In the genomic region with DNA sequence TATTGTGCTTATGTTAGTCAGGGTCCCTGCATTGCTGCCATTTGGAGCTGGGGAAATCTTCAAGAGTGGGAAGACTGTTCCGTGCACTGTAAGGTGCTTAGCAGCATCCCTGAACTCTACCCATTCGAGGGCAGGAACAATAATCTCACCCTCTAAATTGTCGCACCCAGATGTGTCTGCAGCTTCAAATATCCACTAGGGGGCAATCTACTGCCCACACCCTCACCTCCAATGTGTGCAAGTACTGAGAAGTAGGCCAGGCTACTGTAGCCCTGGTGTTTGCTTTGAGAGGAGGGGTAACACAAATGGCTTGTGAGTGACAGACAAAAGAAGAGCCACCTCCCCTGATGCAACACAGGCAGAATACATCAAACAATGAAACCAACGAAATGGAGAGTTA, we compare ENCODE assay signal across 12 mouse cellular contexts.
DNase-seq lines count a peak whose midpoint lies in the region; ATAC-seq and TF ChIP-seq lines count a peak whose summit lies in the region.
"Had no signal": no experiment of that assay in that cellular context is flagged by ENCODE, and none has a peak within 500 bp of the region (broad histone marks: within the 10 kb centered on the region; RNA-seq: fewer than 3 reads in every experiment).

No protein-coding gene starts in this region.

- peak; percentile 13 for DNase-seq in embryo, embryonic 10.5 days (ENCODE audit: low spot score)
- no peak for DNase-seq in embryo, embryonic 10 days (ENCODE audit: low spot score)
- peak; percentile 16 for DNase-seq in liver, adult 2 months (ENCODE audit: extremely low read depth, low read depth, low spot score)
- DNase-seq in liver, embryonic 11.5 days (ENCODE audit: low spot score), result no peak
- peak; percentile 19 for DNase-seq in G1E (ENCODE audit: low spot score)
- DNase-seq in urinary bladder, adult 18-20 months (ENCODE audit: low spot score in 2 of 2), result no peak
- DNase-seq in spleen, postnatal 14 days (ENCODE audit: low spot score in 2 of 2), result no peak
- DNase-seq: adrenal gland, postnatal 36 days; kidney, adult 8-10 months had no signal

- no peak for ATAC-seq in liver, embryonic 11.5 days (replicated peaks; ENCODE audit: low FRiP score)
- ATAC-seq in G1E (ENCODE audit: extremely low read depth, insufficient number of reproducible peaks, low FRiP score, poor library complexity, severe bottlenecking), result no peak; the same call in 1 of the 2 replicates
- peak; percentile 64 for ATAC-seq in megakaryocyte progenitor cell, adult 5-6 weeks (replicated peaks; ENCODE audit: poor library complexity)
- ATAC-seq: forebrain, embryonic 15.5 days had no signal

- 69% methylated on average over 4 of the region's 4 CpGs for WGBS in liver, adult 2 months
- WGBS in liver, embryonic 11.5 days, result 66% methylated on average over 4 of the region's 4 CpGs

- no peaks in the 10 kb centered on the region for H3K27me3 ChIP-seq in liver, adult 2 months (ENCODE audit: control insufficient read depth, insufficient read depth, low read length)
- H3K27me3 ChIP-seq in liver, embryonic 11.5 days (replicated peaks; ENCODE audit: control insufficient read depth, insufficient read depth, low read length), result no peaks in the 10 kb centered on the region
- H3K27me3 ChIP-seq in G1E (ENCODE audit: insufficient read depth, low read length), result peaks cover 14% of the 10 kb centered on the region
- H3K27me3 ChIP-seq: forebrain, embryonic 15.5 days had no signal

- H3K4me3 ChIP-seq in liver, adult 2 months (ENCODE audit: insufficient read depth, low read depth, low read length), result no peak overlapping the region
- no peak overlapping the region for H3K4me3 ChIP-seq in liver, embryonic 11.5 days (ENCODE audit: low read depth, low read length)
- H3K4me3 ChIP-seq in G1E (ENCODE audit: low read depth, low read length), result no peak overlapping the region
- H3K4me3 ChIP-seq: forebrain, embryonic 15.5 days; neural tube, embryonic 13.5 days had no signal

- peak; percentile 45 for TF ChIP-seq CTCF in liver, adult 2 months (IDR thresholded peaks at IDR 0.05; ENCODE audit: low read depth, low read length)
- peak; percentile 49; the same call in 1 of the 2 replicates for TF ChIP-seq CTCF in G1E (IDR thresholded peaks at IDR 0.05; ENCODE audit: low read depth, low read length)

- H3K27ac ChIP-seq in liver, adult 2 months (replicated peaks; ENCODE audit: insufficient read depth, low read depth, low read length), result no peak overlapping the region
- no peak overlapping the region for H3K27ac ChIP-seq in liver, embryonic 11.5 days (ENCODE audit: low read depth, low read length)
- H3K27ac ChIP-seq: forebrain, embryonic 15.5 days; neural tube, embryonic 13.5 days had no signal

- H3K4me1 ChIP-seq in liver, adult 2 months (ENCODE audit: control insufficient read depth, insufficient read depth, low read length), result no peaks in the 10 kb centered on the region
- H3K4me1 ChIP-seq in liver, embryonic 11.5 days (replicated peaks; ENCODE audit: control insufficient read depth, insufficient read depth, low read length), result no peaks in the 10 kb centered on the region
- no peaks in the 10 kb centered on the region for H3K4me1 ChIP-seq in G1E (ENCODE audit: insufficient read depth, low read depth, low read length)
- H3K4me1 ChIP-seq: forebrain, embryonic 15.5 days; neural tube, embryonic 13.5 days had no signal

- H3K9ac ChIP-seq in liver, adult 2 months (ENCODE audit: low read depth, low read length), result no peak overlapping the region
- no peak overlapping the region for H3K9ac ChIP-seq in liver, embryonic 11.5 days (ENCODE audit: low read depth, low read length)
- H3K9ac ChIP-seq: forebrain, embryonic 15.5 days; neural tube, embryonic 13.5 days had no signal

- no peaks in the 10 kb centered on the region for H3K36me3 ChIP-seq in liver, adult 2 months (ENCODE audit: control insufficient read depth, insufficient read depth, low read length)
- no peaks in the 10 kb centered on the region for H3K36me3 ChIP-seq in liver, embryonic 11.5 days (ENCODE audit: control insufficient read depth, insufficient read depth, low read length)
- no peaks in the 10 kb centered on the region for H3K36me3 ChIP-seq in G1E (replicated peaks)
- H3K36me3 ChIP-seq: forebrain, embryonic 15.5 days; neural tube, embryonic 13.5 days had no signal

- H3K9me3 ChIP-seq in liver, embryonic 11.5 days (ENCODE audit: control insufficient read depth, low read length), result no peaks in the 10 kb centered on the region
- no peaks in the 10 kb centered on the region for H3K9me3 ChIP-seq in G1E (replicated peaks)
- H3K9me3 ChIP-seq: forebrain, embryonic 15.5 days; neural tube, embryonic 13.5 days had no signal

- H3K79me2 ChIP-seq in liver, adult 2 months (ENCODE audit: control insufficient read depth, insufficient read depth, low read length), result no peaks in the 10 kb centered on the region

- TF ChIP-seq POLR2A in liver, adult 2 months (IDR thresholded peaks at IDR 0.05; ENCODE audit: extremely low read depth, insufficient read depth, low read length), result no peak

- no peak overlapping the region for H3K4me2 ChIP-seq in liver, embryonic 11.5 days
- H3K4me2 ChIP-seq: forebrain, embryonic 15.5 days; neural tube, embryonic 13.5 days had no signal

Comparison
In these comparisons a context has a peak if more than half of its experiments do, and no peak if none do; other contexts are left out.
1. DNase-seq: peak in embryo, embryonic 10.5 days (single experiment), liver, adult 2 months (single experiment) and G1E (single experiment); none in embryo, embryonic 10 days (single experiment), liver, embryonic 11.5 days (single experiment), urinary bladder, adult 18-20 months (0 of 2) and spleen, postnatal 14 days (0 of 2).